Mouse (Mus musculus): ENCODE results near the gene Bet1l.

DNA sequence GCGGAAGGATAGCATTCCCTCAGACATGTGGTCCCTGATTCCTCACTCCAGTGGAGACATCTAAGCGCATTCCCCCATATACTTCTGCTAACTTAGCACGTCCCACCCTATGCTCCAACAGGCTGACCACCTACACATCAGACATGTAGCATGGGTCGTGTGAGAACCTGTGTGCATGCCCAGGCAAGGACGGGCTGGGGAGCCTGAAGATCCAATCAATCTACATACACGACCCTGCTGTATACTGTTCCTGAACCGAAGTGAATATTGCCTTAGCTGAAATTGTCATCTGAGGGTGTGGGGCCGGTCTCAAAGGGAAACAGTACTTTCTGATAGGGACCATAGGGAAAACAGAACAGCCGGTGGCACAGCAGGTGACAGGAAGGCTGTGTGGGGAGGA, 2.2 kb downstream of the Bet1l start:
- TF ChIP-seq EP300 (IDR thresholded peaks at IDR 0.05; ENCODE audit: low read depth) = no peak
- no peak for TF ChIP-seq CTCF (IDR thresholded peaks at IDR 0.05; ENCODE audit: low read depth)
